Mouse (Mus musculus): ENCODE data around the gene Tnip1.

- TF ChIP-seq CTCF (IDR thresholded peaks at IDR 0.05; ENCODE audit: extremely low read depth, insufficient read length, insufficient replicate concordance, low read depth, low read length) (no peak), POLR2A (IDR thresholded peaks at IDR 0.05; ENCODE audit: low read depth, low read length) (no peak)
Observed at GRCm38 (mm10) chr11:54953993-54954446, 8.7 kb downstream of the Tnip1 start.
